Mouse (Mus musculus): ENCODE results near the gene Rnasel. TPM values are rescaled to one million over a fixed set of nuclear protein-coding genes. Genes with fewer than 3 reads are reported as not detected.

Gene Rnasel
- total RNA-seq (2012; rRNA removed) (7.5 and 8.4 TPM in 2 replicates), total RNA-seq (2014; rRNA removed) (9.2 and 9.7 TPM in 2 replicates), polyA plus RNA-seq (2012; ENCODE audit: insufficient read length, low read depth) (18.8 and 19.8 TPM in 2 replicates)

DNA sequence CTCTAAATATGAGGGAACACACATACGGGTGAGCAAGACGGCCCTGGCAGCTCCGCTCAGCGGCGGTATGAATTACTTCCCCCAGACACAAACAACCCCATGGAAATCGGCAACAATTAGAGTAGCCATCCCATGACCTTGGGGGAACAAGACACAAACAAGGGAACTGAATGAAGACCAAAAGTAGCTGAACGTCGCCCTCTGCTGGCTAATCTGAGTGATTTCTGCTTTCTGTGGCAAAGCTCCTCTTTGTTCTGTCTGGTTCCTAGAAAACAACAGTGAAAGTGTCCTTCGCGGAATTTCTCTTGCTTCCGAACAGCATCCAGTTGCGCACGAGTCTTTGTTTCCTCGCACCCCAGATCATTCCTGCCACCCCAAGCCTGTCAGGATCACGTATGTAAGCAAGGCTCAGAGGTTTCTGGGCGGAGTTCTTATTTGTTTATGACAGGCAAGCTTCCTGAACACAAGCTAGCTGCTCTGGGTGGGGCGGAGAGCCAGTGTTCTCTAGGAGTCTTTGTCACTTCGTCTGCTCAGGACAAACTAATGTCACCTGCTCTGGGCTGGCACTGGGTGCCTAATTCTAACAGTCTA lies at the start of gene Rnasel:
Gene Rnasel, plus strand, starts transcription at position 216 of the 591 bp plus-strand sequence.
- H3K9ac ChIP-seq (ENCODE audit: insufficient read depth, low read depth): peak within 1 kb of the TSS; percentile 64

DNA sequence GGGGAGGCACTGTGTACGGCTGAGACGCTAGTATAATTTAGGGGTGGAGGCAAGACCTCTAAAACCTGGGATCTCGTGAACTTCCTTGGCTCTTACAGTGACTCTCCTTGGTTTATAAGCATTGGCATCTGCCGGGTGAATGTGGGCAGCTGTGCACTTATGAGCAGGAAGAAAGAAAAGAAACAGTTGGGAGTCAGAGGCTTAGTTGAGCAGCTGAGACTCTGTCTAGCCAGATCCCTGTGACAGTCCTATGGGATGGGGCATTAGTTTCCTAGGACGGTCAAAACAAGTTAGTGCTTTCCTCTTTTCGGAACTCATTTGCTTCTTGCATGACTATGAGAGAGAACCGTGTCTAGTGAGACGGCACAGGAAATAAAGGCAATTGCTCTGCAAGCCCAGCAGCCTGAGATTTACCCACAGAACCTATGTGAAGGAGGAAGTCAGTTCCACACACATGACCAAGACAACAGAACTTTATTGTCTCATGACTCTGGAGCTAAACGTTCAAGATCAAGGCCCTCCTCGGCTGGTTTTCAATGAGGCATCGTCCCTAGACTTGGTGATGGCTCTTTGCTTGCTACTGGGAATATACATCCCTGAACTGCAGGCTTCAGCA lies 48.7 kb upstream of the Rnasel start:
- Histone ChIP-seq H3K9me3 (replicated peaks; ENCODE audit: low read length) (no peaks in the 10 kb centered on the region), H3K9ac (ENCODE audit: insufficient read depth, low read depth) (no peak overlapping the region), H3K4me3 (replicated peaks in 1 of 3; ENCODE audit: low read depth in 2 of 3, low read length in 2 of 3, poor library complexity in 1 of 3) (no peak overlapping the region), H3K79me2 (replicated peaks; ENCODE audit: control insufficient read depth, extremely low read depth, insufficient read depth, poor library complexity, severe bottlenecking) (no peaks in the 10 kb centered on the region), H3K4me1 (ENCODE audit: control insufficient read depth in 1 of 2, insufficient read depth in 2 of 2) (peaks cover 22 to 82% of the 10 kb centered on the region in 2 experiments), H3K27ac (ENCODE audit: insufficient read depth, low read depth) (no peak overlapping the region), H3K36me3 (replicated peaks in 1 of 2; ENCODE audit: control insufficient read depth in 1 of 2, insufficient read depth in 1 of 2, low read length in 1 of 2) (no peaks in the 10 kb centered on the region), H3K4me2 (ENCODE audit: insufficient read depth, low read depth, poor library complexity, severe bottlenecking) (no peak overlapping the region), H3K27me3 (replicated peaks) (peaks cover 6% of the 10 kb centered on the region)
- dilution Hi-C loops (cut with MboI; ENCODE audit: extremely low pct_ligation_motif_present, extremely low pct_unique_long_range_greater_than_20kb, low sequenced_read_pairs): no loop called here
- no peak for DNase-seq (ENCODE audit: extremely low read depth)
- in situ Hi-C loops (cut with MboI; ENCODE audit: low pct_ligation_motif_present, low pct_unique_long_range_greater_than_20kb, low sequenced_read_pairs): loop anchor here (5.0 kb wide), 1 partner anchor 37 kb away; no protein-coding TSS in a partner anchor
- no peak for TF ChIP-seq TCF12 (IDR thresholded peaks at IDR 0.05; ENCODE audit: low read depth, low read length)
- no peak for TF ChIP-seq ETS1 (conservative IDR thresholded peaks at IDR 0.05; ENCODE audit: low read depth, low read length)
- no peak for TF ChIP-seq MAX (IDR thresholded peaks at IDR 0.05; ENCODE audit: low read length)
- no peak for TF ChIP-seq ZKSCAN1 (IDR thresholded peaks at IDR 0.05; ENCODE audit: borderline replicate concordance, low read depth, low read length)
- no peak for TF ChIP-seq ZMIZ1 (IDR thresholded peaks at IDR 0.05; ENCODE audit: low read depth, low read length)
- no peak for TF ChIP-seq MXI1 (IDR thresholded peaks at IDR 0.05; ENCODE audit: low read depth, low read length)
- no peak for TF ChIP-seq CTCF (conservative IDR thresholded peaks at IDR 0.05 in 1 of 2, IDR thresholded peaks at IDR 0.05 in 1 of 2; ENCODE audit: low read depth in 2 of 2, low read length in 2 of 2)
- no peak for TF ChIP-seq UBTF (IDR thresholded peaks at IDR 0.05; ENCODE audit: low read depth, low read length)
- no peak for TF ChIP-seq NELFE (IDR thresholded peaks at IDR 0.05; ENCODE audit: low read depth, low read length)
- TF ChIP-seq TBP (conservative IDR thresholded peaks at IDR 0.05; ENCODE audit: low read depth, low read length): no peak
- no peak for TF ChIP-seq ELF1 (IDR thresholded peaks at IDR 0.05; ENCODE audit: low read depth, low read length)
- no peak for TF ChIP-seq USF2 (conservative IDR thresholded peaks at IDR 0.05; ENCODE audit: low read depth, low read length)
- TF ChIP-seq JUND (conservative IDR thresholded peaks at IDR 0.05; ENCODE audit: low read depth, low read length): no peak
- no peak for TF ChIP-seq CHD2 (IDR thresholded peaks at IDR 0.05; ENCODE audit: low read length)
- TF ChIP-seq JUN (IDR thresholded peaks at IDR 0.05; ENCODE audit: insufficient read depth, low read depth, low read length): no peak

More for the DNA sequence above, at the start of gene Rnasel:
- DNase-seq (ENCODE audit: extremely low read depth): peak; percentile 90
- no peaks in the 10 kb centered on the region for H3K27me3 ChIP-seq (replicated peaks)
- no peak within 1 kb of the TSS for H3K27ac ChIP-seq (ENCODE audit: insufficient read depth, low read depth)
- TF ChIP-seq RCOR1 (conservative IDR thresholded peaks at IDR 0.05; ENCODE audit: low read depth, low read length) (no peak), SMC3 (IDR thresholded peaks at IDR 0.05; ENCODE audit: low read depth, low read length) (peak; percentile 81), ZMIZ1 (IDR thresholded peaks at IDR 0.05; ENCODE audit: low read depth, low read length) (no peak), EP300 (IDR thresholded peaks at IDR 0.05; ENCODE audit: low read length) (no peak; the same call in 1 of the 2 replicates), BHLHE40 (IDR thresholded peaks at IDR 0.05; ENCODE audit: low read depth, low read length) (0 out of 2 replicates have a peak, but pooled peaks have one; percentile 42), CHD2 (IDR thresholded peaks at IDR 0.05; ENCODE audit: low read length) (no peak), MAZ (IDR thresholded peaks at IDR 0.05; ENCODE audit: low read depth, low read length) (peak; percentile 12; the same call in 1 of the 2 replicates), TCF12 (IDR thresholded peaks at IDR 0.05; ENCODE audit: low read depth, low read length) (no peak), CHD1 (IDR thresholded peaks at IDR 0.05; ENCODE audit: low read depth, low read length) (no peak), MAFK (IDR thresholded peaks at IDR 0.05; ENCODE audit: insufficient replicate concordance, low read length) (no peak), MAX (IDR thresholded peaks at IDR 0.05; ENCODE audit: low read length) (no peak; the same call in 1 of the 2 replicates), MYC (IDR thresholded peaks at IDR 0.05; ENCODE audit: low read depth, low read length) (no peak), POLR2A (IDR thresholded peaks at IDR 0.05; ENCODE audit: low read depth, low read length) (no peak), ZC3H11A (IDR thresholded peaks at IDR 0.05; ENCODE audit: low read depth, low read length) (no peak; the same call in 1 of the 2 replicates), POLR2AphosphoS2 (IDR thresholded peaks at IDR 0.05; ENCODE audit: low read depth, low read length) (no peak), NELFE (IDR thresholded peaks at IDR 0.05; ENCODE audit: low read depth, low read length) (peak; percentile 40), CTCF (conservative IDR thresholded peaks at IDR 0.05 in 1 of 2, IDR thresholded peaks at IDR 0.05 in 1 of 2; ENCODE audit: low read depth in 2 of 2, low read length in 2 of 2) (peak; percentile 52 to 91), PAX5 (IDR thresholded peaks at IDR 0.05; ENCODE audit: low read length) (no peak), HCFC1 (IDR thresholded peaks at IDR 0.05; ENCODE audit: low read depth, low read length) (peak; percentile 20; the same call in 1 of the 2 replicates), JUN (IDR thresholded peaks at IDR 0.05; ENCODE audit: insufficient read depth, low read depth, low read length) (no peak), UBTF (IDR thresholded peaks at IDR 0.05; ENCODE audit: low read depth, low read length) (no peak), NRF1 (IDR thresholded peaks at IDR 0.05; ENCODE audit: low read depth, low read length) (no peak), ZKSCAN1 (IDR thresholded peaks at IDR 0.05; ENCODE audit: borderline replicate concordance, low read depth, low read length) (no peak), USF2 (conservative IDR thresholded peaks at IDR 0.05; ENCODE audit: low read depth, low read length) (no peak), MXI1 (IDR thresholded peaks at IDR 0.05; ENCODE audit: low read depth, low read length) (no peak; the same call in 1 of the 2 replicates), MEF2A (IDR thresholded peaks at IDR 0.05; ENCODE audit: borderline replicate concordance, low read depth, low read length) (no peak), KAT2A (IDR thresholded peaks at IDR 0.05; ENCODE audit: insufficient replicate concordance, low read length) (no peak), ETS1 (conservative IDR thresholded peaks at IDR 0.05; ENCODE audit: low read depth, low read length) (no peak; the same call in 1 of the 2 replicates), ZNF384 (IDR thresholded peaks at IDR 0.05; ENCODE audit: low read depth, low read length) (no peak), E2F4 (IDR thresholded peaks at IDR 0.05; ENCODE audit: insufficient replicate concordance, low read depth, low read length) (no peak), SIN3A (IDR thresholded peaks at IDR 0.05; ENCODE audit: low read length) (peak; percentile 63; the same call in 1 of the 2 replicates), TBP (conservative IDR thresholded peaks at IDR 0.05; ENCODE audit: low read depth, low read length) (no peak), JUND (conservative IDR thresholded peaks at IDR 0.05; ENCODE audit: low read depth, low read length) (no peak), IRF4 (IDR thresholded peaks at IDR 0.05; ENCODE audit: low read depth, low read length) (no peak), USF1 (IDR thresholded peaks at IDR 0.05; ENCODE audit: low read depth, low read length) (no peak), GABPA (IDR thresholded peaks at IDR 0.05; ENCODE audit: insufficient replicate concordance, low read depth, low read length) (no peak), ELF1 (IDR thresholded peaks at IDR 0.05; ENCODE audit: low read depth, low read length) (peak; percentile 50), RAD21 (IDR thresholded peaks at IDR 0.05; ENCODE audit: low read depth, low read length) (peak; percentile 73)
- no peaks in the 10 kb centered on the region for H3K79me2 ChIP-seq (replicated peaks; ENCODE audit: control insufficient read depth, extremely low read depth, insufficient read depth, poor library complexity, severe bottlenecking)
- dilution Hi-C loops (cut with MboI; ENCODE audit: extremely low pct_ligation_motif_present, extremely low pct_unique_long_range_greater_than_20kb, low sequenced_read_pairs): no loop called here
- peaks cover 3 to 46% of the 10 kb centered on the region in 2 experiments; a peak in 3 of 4 replicates for H3K4me1 ChIP-seq (ENCODE audit: control insufficient read depth in 1 of 2, insufficient read depth in 2 of 2)
- peak within 1 kb of the TSS; percentile 56 to 58 (median 57) for H3K4me3 ChIP-seq (replicated peaks in 1 of 3; ENCODE audit: low read depth in 2 of 3, low read length in 2 of 3, poor library complexity in 1 of 3)
- peak within 1 kb of the TSS; percentile 86 for H3K4me2 ChIP-seq (ENCODE audit: insufficient read depth, low read depth, poor library complexity, severe bottlenecking)
- H3K36me3 ChIP-seq (replicated peaks in 1 of 2; ENCODE audit: control insufficient read depth in 1 of 2, insufficient read depth in 1 of 2, low read length in 1 of 2): peaks cover 4 to 9% of the 10 kb centered on the region in 2 experiments
- in situ Hi-C loops (cut with MboI; ENCODE audit: low pct_ligation_motif_present, low pct_unique_long_range_greater_than_20kb, low sequenced_read_pairs): loop anchor here (5.0 kb wide), 2 partner anchors 53 to 192 kb away; no protein-coding TSS in a partner anchor
- H3K9me3 ChIP-seq (replicated peaks; ENCODE audit: low read length): no peaks in the 10 kb centered on the region

All from CH12.LX (cell line).